Mouse (Mus musculus): ENCODE measurements around the gene Smap2.

DNA sequence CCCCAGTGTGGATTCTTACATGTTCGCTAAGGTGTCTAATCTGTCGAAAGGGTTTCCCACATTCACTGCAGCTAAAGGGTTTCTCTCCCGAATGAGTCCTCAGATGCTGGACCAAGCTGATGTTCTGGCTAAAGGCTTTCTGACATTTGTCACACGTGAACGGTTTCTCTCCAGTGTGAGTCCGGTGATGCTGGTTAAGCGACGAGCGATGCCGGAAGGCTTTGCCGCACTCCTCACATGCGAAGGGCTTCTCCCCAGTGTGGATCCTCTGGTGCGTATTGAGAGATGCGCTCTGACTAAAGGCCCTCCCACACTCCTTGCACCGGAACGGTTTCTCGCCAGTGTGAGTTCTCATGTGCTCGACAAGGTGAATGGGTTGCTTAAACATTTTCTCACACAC, 86.3 kb downstream of the Smap2 start:
- TF ChIP-seq CTCF (IDR thresholded peaks at IDR 0.05; ENCODE audit: insufficient read depth, low read length) (no peak), POLR2A (IDR thresholded peaks at IDR 0.05; ENCODE audit: borderline replicate concordance, extremely low read depth, low read depth, low read length) (no peak)
